In the genomic region with DNA sequence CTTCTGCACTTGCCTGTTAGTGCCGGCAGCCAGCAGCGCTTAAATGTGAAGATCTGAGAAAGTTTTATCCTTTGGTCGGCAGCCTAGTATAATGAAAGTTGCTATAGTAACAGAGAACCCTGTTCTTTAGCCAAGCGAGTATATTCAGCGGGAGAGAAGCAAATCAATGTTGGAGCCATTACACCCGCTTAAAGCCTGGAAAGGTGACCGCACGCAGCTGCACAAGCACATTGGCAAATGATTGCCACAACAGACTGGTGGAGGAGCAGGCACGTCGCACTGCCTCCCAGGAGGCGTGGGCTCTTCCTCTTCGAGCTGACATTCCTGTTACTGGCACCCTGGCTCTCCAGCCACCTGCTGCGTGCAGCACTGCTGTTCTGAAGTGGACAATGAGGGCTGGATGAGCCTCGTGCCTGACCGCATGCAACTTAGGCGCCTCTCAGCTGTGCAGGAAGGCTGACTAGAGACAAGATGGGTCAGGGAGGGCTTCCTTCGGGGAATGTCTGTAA, we compare ENCODE assay signal across 9 mouse cellular contexts.
DNase-seq lines count a peak whose midpoint lies in the region; ATAC-seq and TF ChIP-seq lines count a peak whose summit lies in the region.
"Had no signal": no experiment of that assay in that cellular context is flagged by ENCODE, and none has a peak within 500 bp of the region (broad histone marks: within the 10 kb centered on the region; RNA-seq: fewer than 3 reads in every experiment).

No protein-coding gene starts in this region.

- TF ChIP-seq EP300 in liver, postnatal 0 days (IDR thresholded peaks at IDR 0.05; ENCODE audit: low read depth): no peak

- peaks cover 11% of the 10 kb centered on the region; the same call in 1 of the 2 replicates for H3K4me1 ChIP-seq in lung, embryonic 16.5 days (replicated peaks; ENCODE audit: control insufficient read depth, insufficient read depth, low read length)
- H3K4me1 ChIP-seq in hindbrain, embryonic 11.5 days (replicated peaks; ENCODE audit: control insufficient read depth, insufficient read depth, low read length): no peaks in the 10 kb centered on the region; the same call in 1 of the 2 replicates
- no peaks in the 10 kb centered on the region for H3K4me1 ChIP-seq in liver, postnatal 0 days (ENCODE audit: insufficient read depth)
- H3K4me1 ChIP-seq: liver, embryonic 13.5 days had no signal

- peak; percentile 47; the same call in 1 of the 2 replicates for ATAC-seq in lung, embryonic 16.5 days (ENCODE audit: low read depth)
- peak; percentile 33 for ATAC-seq in hindbrain, embryonic 11.5 days (ENCODE audit: low FRiP score)
- ATAC-seq in liver, postnatal 0 days: no peak
- no peak for ATAC-seq in megakaryocyte-erythroid progenitor cell, adult 5-6 weeks (replicated peaks; ENCODE audit: low FRiP score, low TSS enrichment, poor library complexity, severe bottlenecking)

- no peak overlapping the region for H3K4me3 ChIP-seq in lung, embryonic 16.5 days (ENCODE audit: low read length)
- no peak overlapping the region for H3K4me3 ChIP-seq in hindbrain, embryonic 11.5 days (ENCODE audit: low read depth, low read length)
- H3K4me3 ChIP-seq in liver, postnatal 0 days (ENCODE audit: low read depth, low read length): no peak overlapping the region
- H3K4me3 ChIP-seq: liver, embryonic 13.5 days had no signal

- TF ChIP-seq CTCF in liver, postnatal 0 days (IDR thresholded peaks at IDR 0.05; ENCODE audit: low read depth): no peak

- no peak overlapping the region for H3K9ac ChIP-seq in lung, embryonic 16.5 days (ENCODE audit: low read length)
- H3K9ac ChIP-seq in hindbrain, embryonic 11.5 days (ENCODE audit: low read depth, low read length): no peak overlapping the region
- H3K9ac ChIP-seq in liver, postnatal 0 days (replicated peaks): no peak overlapping the region
- H3K9ac ChIP-seq: liver, embryonic 13.5 days had no signal

- H3K27ac ChIP-seq in lung, embryonic 16.5 days (ENCODE audit: low read length): no peak overlapping the region
- H3K27ac ChIP-seq in hindbrain, embryonic 11.5 days (ENCODE audit: low read depth, low read length): no peak overlapping the region
- H3K27ac ChIP-seq in liver, postnatal 0 days (ENCODE audit: low read depth): no peak overlapping the region
- H3K27ac ChIP-seq: liver, embryonic 13.5 days had no signal

- no peaks in the 10 kb centered on the region for H3K27me3 ChIP-seq in lung, embryonic 16.5 days (ENCODE audit: control insufficient read depth, insufficient read depth, low read depth, low read length)
- H3K27me3 ChIP-seq in hindbrain, embryonic 11.5 days (ENCODE audit: control insufficient read depth, insufficient read depth, low read length): no peaks in the 10 kb centered on the region
- H3K27me3 ChIP-seq in liver, postnatal 0 days (ENCODE audit: insufficient read depth, low read length): no peaks in the 10 kb centered on the region
- H3K27me3 ChIP-seq: liver, embryonic 13.5 days had no signal

- DNase-seq in lung, postnatal 10 days: no peak
- peak; percentile 16 for DNase-seq in hindbrain, embryonic 11.5 days (ENCODE audit: low spot score)
- DNase-seq in layer of hippocampus, postnatal 10 days (ENCODE audit: low spot score in 2 of 2): peak; percentile 43
- DNase-seq in right cerebral cortex, postnatal 25 days: peak; percentile 32
- DNase-seq in liver, postnatal 0 days: no peak
- DNase-seq: heart, adult 18-20 months; liver, embryonic 13.5 days had no signal

- H3K9me3 ChIP-seq in lung, embryonic 16.5 days (ENCODE audit: control insufficient read depth, low read length): no peaks in the 10 kb centered on the region
- H3K9me3 ChIP-seq in hindbrain, embryonic 11.5 days (ENCODE audit: control insufficient read depth, low read length): no peaks in the 10 kb centered on the region
- H3K9me3 ChIP-seq in liver, postnatal 0 days (ENCODE audit: low read length): no peaks in the 10 kb centered on the region
- H3K9me3 ChIP-seq: liver, embryonic 13.5 days had no signal

- H3K36me3 ChIP-seq in lung, embryonic 16.5 days (ENCODE audit: control insufficient read depth, insufficient read depth, low read length): no peaks in the 10 kb centered on the region
- H3K36me3 ChIP-seq in hindbrain, embryonic 11.5 days (ENCODE audit: control insufficient read depth, insufficient read depth, low read length): no peaks in the 10 kb centered on the region
- H3K36me3 ChIP-seq in liver, postnatal 0 days (replicated peaks; ENCODE audit: insufficient read depth, low read length): peaks cover 21% of the 10 kb centered on the region

- WGBS in lung, embryonic 16.5 days: 43% methylated on average over 17 of the region's 17 CpGs
- 44% methylated on average over 17 of the region's 17 CpGs for WGBS in hindbrain, embryonic 11.5 days
- WGBS in liver, postnatal 0 days (ENCODE audit: insufficient replicate concordance): 70% methylated on average over 17 of the region's 17 CpGs

- peak overlapping the region; percentile 23 for H3K4me2 ChIP-seq in lung, embryonic 16.5 days (ENCODE audit: low read depth, low read length)
- H3K4me2 ChIP-seq in hindbrain, embryonic 11.5 days (replicated peaks; ENCODE audit: low read depth, low read length): 0 out of 2 replicates have a peak overlapping the region, but pooled peaks have one; percentile 9
- no peak overlapping the region for H3K4me2 ChIP-seq in liver, postnatal 0 days (ENCODE audit: low read depth, low read length)
- H3K4me2 ChIP-seq: liver, embryonic 13.5 days had no signal

Comparison
In these comparisons a context has a peak if more than half of its experiments do, and no peak if none do; other contexts are left out.
1. ATAC-seq: peak in lung, embryonic 16.5 days (single experiment) and hindbrain, embryonic 11.5 days (single experiment); none in liver, postnatal 0 days (single experiment) and megakaryocyte-erythroid progenitor cell, adult 5-6 weeks (single experiment).
2. DNase-seq: peak in hindbrain, embryonic 11.5 days (single experiment), layer of hippocampus, postnatal 10 days (2 of 2) and right cerebral cortex, postnatal 25 days (single experiment); none in lung, postnatal 10 days (single experiment) and liver, postnatal 0 days (single experiment).